Mouse (Mus musculus) right cerebral cortex, postnatal 36 days (tissue): Measurements from ENCODE around the gene 4930519G04Rik.
"Not testable (repeated sequence)": the region's sequence is repeated elsewhere in the genome, so short reads cannot be mapped to it uniquely, and the experiment has no call there.

Source experiments
- DNase-seq, 2 experiments: peaks; one replicate each; pipeline ENCODE4 v3.0.0; 2022; ENCODE audit warnings: low spot score in 2 of 2, mixed read lengths in 1 of 2

The 4930519G04Rik gene

DNA sequence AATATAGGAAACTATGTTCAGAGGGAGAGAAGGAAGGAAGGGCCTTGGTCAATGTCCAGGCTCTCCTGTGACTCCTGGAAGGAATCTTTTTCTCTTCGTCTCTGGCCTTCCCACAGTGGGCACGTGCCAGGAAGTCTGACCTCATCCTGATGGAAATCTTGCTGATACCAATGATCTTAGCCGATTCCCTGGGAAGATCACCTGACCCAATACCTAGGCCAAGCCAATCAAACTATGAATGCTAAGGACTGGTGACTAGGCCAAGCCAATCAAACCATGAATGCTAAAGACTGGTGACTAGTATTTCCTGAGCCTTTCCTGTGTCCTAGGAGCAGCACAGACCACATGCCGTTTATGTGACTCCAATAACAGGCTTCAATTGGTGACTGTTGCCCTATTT lies 60.2 kb downstream of the 4930519G04Rik start:
- no peak for DNase-seq

DNA sequence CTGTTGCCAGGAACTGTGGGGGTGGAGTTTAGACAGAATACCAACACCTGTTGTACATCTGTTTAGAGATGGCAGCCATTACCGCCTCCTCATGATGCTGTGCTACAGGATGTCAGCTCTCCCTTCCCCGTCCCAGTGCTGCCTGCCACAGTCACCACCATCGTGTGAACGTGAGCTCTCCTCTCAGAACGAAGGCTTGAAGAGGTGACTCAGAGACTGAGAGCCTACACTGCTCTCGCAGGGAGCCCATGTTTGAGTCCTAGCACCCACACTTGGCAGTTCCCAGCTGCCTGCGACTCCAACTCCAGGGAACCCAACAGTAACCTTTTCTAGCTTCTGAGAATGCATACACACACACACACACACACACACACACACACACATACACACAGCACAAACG lies 61.4 kb downstream of the 4930519G04Rik start:
- peak; percentile 47 to 59 for DNase-seq

DNA sequence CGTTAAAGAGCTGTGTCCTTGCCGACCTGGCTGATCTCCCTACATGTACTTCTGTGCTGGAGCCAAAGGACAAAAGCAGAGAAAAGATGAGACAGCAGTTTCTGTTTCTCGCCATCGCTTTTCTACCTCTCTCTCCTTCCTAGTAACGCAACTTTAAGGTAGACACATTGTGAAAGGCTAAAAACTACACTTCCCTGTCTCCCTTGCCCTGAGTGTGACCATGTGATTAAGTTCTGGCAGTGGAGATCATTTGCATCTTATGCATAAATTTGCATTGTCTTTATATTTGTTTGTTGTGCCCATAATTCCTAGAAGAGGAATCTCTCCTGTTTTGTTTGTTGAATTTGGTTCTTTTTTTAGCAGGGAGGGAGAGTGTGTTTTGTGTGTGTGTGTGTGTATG lies 62.4 kb downstream of the 4930519G04Rik start:
- no peak for DNase-seq

DNA sequence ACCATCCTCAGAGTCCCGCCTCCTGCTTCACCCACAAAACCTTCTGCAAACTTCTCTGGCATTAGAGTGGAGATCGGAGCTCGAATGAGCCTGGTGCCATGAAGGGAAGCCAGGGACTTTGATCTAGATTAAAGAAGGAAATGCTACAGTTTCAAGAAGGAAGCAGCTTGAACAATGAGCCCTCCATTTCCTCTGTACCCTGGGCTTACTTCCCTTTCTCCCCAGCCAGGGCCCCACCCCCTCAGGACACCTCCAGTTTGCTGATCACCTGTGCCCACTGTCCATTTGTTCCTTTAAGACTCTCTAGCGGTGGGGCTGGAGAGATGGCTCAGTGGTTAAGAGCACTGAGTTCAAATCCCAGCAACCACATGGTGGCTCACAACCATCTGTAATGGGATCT lies 63.3 kb downstream of the 4930519G04Rik start:
- no peak for DNase-seq

DNA sequence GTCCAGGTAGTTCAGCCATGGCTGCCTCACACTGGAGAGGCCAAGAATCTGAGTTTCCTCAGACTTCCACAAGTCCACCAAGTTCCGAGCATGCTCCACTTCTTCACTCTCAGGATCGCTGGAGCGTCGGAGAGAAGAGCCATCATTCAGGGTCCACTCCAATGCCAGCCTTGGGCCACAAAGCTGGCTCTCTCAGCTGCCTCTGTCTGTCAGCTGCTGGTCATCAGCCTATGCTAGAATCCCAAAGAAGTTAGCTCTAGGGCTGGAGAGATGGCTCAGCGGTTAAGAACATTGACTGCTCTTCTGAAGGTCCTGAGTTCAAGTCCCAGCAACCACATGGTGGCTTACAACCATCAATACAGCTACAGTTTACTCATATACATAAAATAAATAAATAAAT lies 63.9 kb downstream of the 4930519G04Rik start:
- not testable (repeated sequence) for DNase-seq

DNA sequence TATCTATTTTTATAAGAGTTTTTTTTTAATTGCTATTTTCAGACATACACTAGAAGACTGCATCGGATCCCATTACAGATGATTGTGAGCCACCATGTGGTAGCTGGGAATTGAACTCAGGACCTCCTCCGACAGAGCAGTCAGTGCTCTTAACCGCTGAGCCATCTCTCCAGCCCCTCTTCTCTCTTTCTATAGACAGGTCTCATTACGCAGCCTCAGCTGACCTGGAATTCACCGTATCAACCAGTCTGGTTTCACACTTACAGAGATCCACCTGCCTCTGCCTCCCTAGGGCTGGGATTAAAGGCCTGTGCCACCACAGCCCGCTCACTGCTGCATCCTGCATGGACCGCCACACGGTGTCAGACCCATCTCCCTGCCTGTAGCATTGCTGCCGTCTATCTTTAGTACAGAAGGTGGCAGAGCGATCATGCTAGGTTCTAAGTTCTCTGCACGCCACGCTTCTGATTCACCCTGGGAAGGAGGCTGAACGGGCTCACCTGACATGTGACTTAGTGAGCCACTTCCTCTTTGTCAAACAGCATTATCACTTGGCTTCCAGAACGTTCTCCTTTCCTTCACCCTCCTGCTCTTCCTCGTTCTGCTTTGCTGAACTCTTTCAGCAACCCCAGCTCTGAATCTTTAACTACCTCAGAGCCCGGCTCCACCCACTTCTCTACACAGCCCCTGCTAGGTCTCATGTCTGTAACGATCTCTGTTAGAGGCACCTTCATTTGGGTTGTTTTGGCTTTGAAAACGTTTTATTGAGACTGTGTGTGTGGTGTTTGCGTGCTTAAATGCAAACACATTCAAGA lies 68.3 kb downstream of the 4930519G04Rik start:
- DNase-seq, result no peak

DNA sequence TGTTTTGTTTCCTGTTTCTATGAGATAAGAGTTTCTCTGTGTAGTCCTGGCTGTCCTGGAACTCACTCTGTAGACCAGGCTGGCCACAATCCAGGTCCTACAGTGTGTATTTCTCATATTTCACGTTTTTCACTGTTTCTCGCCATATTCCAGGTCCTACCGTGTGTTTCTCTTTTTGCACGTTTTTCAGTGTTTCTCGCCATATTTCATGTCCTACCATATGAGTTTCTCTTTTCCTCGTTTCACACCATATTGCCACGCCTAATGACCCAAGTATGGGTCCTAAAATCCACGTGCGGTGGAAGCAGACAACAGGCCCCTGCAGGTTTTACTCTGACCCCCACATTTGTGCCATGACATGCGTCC lies 68.9 kb downstream of the 4930519G04Rik start:
- no peak for DNase-seq

DNA sequence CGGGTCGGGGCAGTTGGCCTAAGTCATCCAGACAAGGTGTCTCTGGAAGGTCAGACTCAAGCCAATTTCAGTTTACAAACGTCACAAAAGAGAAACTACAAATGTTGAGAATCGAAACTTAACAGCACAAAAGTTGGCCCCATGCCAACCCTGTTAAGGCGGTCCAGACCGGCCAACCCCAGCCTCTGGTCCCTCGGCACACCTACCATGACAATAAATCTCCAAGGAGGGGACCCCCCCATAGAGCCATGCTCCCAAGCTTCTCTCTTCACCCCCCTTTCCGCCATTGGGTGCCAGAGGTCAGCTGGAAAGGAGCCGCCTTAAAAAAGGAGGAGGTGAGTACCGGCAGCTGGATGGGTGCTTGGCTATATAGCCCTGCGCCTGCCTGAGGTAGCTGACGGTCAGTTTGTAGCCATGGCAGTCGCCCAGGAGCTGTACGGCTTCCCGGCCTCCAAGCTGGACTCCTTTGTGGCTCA lies 69.6 kb downstream of the 4930519G04Rik start, which contains the start of gene Oasl1:
Gene Oasl1, plus strand, starts transcription at position 243 of the 476 bp plus-strand sequence.
- DNase-seq, result no peak

DNA sequence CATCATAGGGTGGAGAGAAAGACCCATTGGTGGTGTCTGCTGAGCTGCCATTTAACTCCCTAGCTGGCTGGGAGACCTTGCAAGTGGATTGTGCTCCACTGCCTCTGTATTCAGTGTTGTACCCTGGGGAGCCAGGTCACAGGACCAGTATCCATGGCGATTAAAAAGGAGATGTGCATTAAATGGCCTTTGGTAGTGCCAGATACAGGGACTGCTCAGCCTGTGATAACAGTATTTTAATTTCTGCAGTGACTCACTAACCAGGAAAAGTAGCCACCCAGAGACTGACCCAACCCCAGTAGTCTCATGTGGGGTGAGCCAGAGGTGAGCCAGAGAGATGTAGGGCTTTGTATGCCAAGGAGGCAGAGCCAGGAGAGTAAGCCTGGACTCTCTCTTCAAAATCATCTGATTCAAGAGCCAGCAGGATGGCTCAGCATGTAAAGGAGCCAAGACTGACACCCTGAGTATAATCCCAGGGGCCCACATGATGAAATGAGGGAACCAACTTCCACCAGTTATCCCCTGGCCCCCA lies 72.8 kb downstream of the 4930519G04Rik start:
- DNase-seq, result no peak

DNA sequence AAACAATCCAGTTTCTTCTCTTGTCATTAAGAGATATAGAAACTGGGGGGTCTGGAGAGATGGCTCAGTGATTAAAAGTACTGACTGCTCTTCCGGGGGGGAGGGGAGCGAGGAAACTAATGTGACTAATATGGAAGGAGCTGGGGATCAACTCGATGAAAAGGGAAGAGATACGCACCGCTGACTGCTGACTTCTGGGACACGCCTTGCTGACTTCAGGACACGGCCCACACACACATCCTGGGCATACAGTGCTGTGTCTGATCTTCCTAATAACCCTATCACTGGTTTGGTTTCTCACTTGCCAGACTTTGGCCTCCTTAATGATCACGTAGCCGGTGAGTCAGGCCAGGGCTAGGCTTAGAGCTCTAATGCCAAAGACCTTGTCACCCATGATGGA lies 73.3 kb downstream of the 4930519G04Rik start:
- DNase-seq, result no peak

DNA sequence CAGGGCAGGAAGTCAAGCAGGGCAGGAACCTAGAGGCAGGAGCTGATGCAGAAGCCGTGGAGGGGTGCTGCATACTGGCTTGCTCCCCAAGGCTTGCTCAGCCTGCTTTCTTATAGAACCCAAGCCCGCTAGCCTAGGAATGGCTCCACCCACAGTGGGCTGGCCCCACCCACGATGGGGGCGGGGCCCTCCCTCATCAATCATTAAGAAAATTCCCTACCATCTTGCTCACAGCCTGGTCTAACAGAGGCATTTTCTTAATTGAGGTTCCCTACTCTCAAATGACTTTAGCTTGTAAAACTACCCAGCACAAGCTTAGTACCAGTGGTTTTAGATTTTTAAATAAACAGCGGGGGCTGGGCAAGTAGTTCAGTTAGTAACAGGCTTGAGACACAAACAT lies 78.2 kb downstream of the 4930519G04Rik start:
- DNase-seq, result no peak

DNA sequence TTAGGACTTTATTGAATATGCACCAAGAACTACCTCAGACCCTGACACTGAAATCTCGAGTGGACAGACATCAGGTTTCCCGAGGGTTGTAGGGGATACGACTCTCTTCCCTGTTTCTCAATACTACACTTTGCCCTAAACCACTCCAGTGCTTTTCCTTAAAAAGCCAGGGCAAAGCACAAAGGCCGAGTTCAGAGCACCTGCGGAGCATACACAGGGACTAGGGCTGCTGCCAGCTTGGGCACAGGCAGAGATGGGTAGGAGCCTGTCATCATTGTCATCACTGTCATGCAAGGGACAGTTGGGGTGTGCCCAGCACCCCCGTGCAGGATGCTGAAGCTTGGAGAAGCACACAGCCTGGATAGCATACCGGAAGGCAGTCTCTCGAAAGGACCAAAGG lies 79.7 kb downstream of the 4930519G04Rik start:
- DNase-seq, result no peak
